Mouse (Mus musculus): ENCODE results near the gene Rnf44.

DNA sequence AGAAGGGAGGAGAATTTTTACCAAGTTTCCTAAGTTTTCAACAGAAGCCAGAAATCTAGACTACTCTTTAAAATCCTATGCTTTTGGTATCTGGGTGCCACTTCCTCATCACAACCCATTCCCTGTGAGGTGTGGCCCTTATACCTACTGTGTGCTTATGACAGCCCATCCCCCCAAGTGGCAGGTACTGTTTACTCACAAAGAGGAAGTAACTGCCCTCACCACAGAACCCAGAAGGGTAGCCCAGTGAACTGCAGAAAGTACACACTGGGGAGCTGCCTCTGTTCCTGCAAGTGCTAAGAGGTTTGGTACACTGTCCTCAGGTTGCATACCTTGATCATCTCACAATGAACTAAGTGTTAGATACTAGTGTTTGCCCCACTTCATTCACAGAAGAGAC lies 2.0 kb downstream of the Rnf44 start:
- TF ChIP-seq CTCF (IDR thresholded peaks at IDR 0.05; ENCODE audit: low read depth), result no peak
- no peak for TF ChIP-seq EP300 (IDR thresholded peaks at IDR 0.05; ENCODE audit: low read depth)
